Mouse (Mus musculus) WW6 (cell line): ENCODE results near the gene Bsdc1.
"Not testable (repeated sequence)": the region's sequence is repeated elsewhere in the genome, so short reads cannot be mapped to it uniquely, and the experiment has no call there.

Experiments used
- DNase-seq: peaks from one replicate; pipeline ENCODE4 v3.0.0-alpha.2; 2013; ENCODE audit warnings: low read depth, low spot score

Bsdc1 gene

GRCm38 (mm10) chr4:129461183-129461960 lies at the start of gene Bsdc1:
TSS of gene Bsdc1 (plus strand) at chr4:129461581.
- peak; percentile 99 for DNase-seq

- DNase-seq: no peak
These were observed 45.5 kb upstream of the Bsdc1 start for GRCm38 (mm10) chr4:129415892-129416291.

- DNase-seq: no peak
These were observed 44.9 kb upstream of the Bsdc1 start for GRCm38 (mm10) chr4:129416478-129416877.

GRCm38 (mm10) chr4:129418321-129418720 lies 43.1 kb upstream of the Bsdc1 start:
- no peak for DNase-seq

- DNase-seq: peak; percentile 79
These were observed 20.9 kb upstream of the Bsdc1 start, which contains the start of gene Zbtb8b for GRCm38 (mm10) chr4:129440340-129441063. TSS of gene Zbtb8b (minus strand) at chr4:129440853.

- DNase-seq: no peak
These were observed 20.2 kb upstream of the Bsdc1 start for GRCm38 (mm10) chr4:129441145-129441544.

- DNase-seq: no peak
These were observed 14.0 kb upstream of the Bsdc1 start for GRCm38 (mm10) chr4:129447360-129447759.

- no peak for DNase-seq
These were observed 13.4 kb upstream of the Bsdc1 start for GRCm38 (mm10) chr4:129447778-129448563.

- no peak for DNase-seq
These were observed 12.7 kb upstream of the Bsdc1 start for GRCm38 (mm10) chr4:129448713-129449112.

- DNase-seq: no peak
These were observed 10.5 kb upstream of the Bsdc1 start for GRCm38 (mm10) chr4:129450851-129451250.

- no peak for DNase-seq
These were observed 9.8 kb upstream of the Bsdc1 start for GRCm38 (mm10) chr4:129451471-129452169.

GRCm38 (mm10) chr4:129455265-129455664 lies 6.1 kb upstream of the Bsdc1 start:
- DNase-seq: peak; percentile 64

- DNase-seq: no peak
These were observed 5.3 kb upstream of the Bsdc1 start for GRCm38 (mm10) chr4:129456126-129456525.

GRCm38 (mm10) chr4:129457311-129457710 lies 4.1 kb upstream of the Bsdc1 start:
- DNase-seq: not testable (repeated sequence)

- DNase-seq: no peak
These were observed 1.7 kb upstream of the Bsdc1 start for GRCm38 (mm10) chr4:129459726-129460125.

GRCm38 (mm10) chr4:129460827-129461182 lies 576 bp upstream of the Bsdc1 start:
- no peak for DNase-seq

- DNase-seq: no peak
These were observed 737 bp downstream of the Bsdc1 start for GRCm38 (mm10) chr4:129462118-129462517.

- no peak for DNase-seq
These were observed 2.0 kb downstream of the Bsdc1 start for GRCm38 (mm10) chr4:129463097-129464059.

GRCm38 (mm10) chr4:129464286-129464815 lies 3.0 kb downstream of the Bsdc1 start:
- no peak for DNase-seq

- no peak for DNase-seq
These were observed 14.7 kb downstream of the Bsdc1 start for GRCm38 (mm10) chr4:129476047-129476446.
